13 mouse cellular contexts compared by ENCODE assay signal in the genomic region with DNA sequence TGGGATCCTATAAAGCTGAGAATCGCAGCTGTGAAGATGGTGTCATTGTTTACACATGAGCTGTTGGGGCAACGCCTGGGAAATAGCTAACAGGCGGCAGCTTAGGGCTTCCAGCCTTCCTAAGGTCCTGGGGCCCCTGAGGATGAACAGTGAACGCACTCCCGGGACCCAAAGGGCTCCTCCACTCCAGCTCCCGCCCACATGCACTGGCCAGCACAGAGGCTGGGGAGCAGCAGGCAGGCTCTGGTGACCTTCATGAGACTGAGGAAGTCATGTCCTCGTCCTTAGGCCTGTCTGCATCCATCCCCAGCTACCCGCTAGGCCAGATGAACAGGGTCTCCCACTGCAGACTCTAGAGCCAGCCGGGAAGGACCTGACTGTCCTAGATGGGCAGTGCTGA. TPM values are rescaled to one million over a fixed set of nuclear protein-coding genes. Genes with fewer than 3 reads are reported as not detected.
DNase-seq lines count a peak whose midpoint lies in the region; ATAC-seq and TF ChIP-seq lines count a peak whose summit lies in the region.
"Had no signal": no experiment of that assay in that cellular context is flagged by ENCODE, and none has a peak within 500 bp of the region (broad histone marks: within the 10 kb centered on the region; RNA-seq: fewer than 3 reads in every experiment).

No protein-coding gene starts in this region.

- intact Hi-C loops in left cerebral cortex, adult 2 months (cut with DNase I) = no loop called here
- intact Hi-C loops in left cerebral cortex, postnatal 25 days (cut with DNase I) = no loop called here

- H3K36me3 ChIP-seq in embryonic facial prominence, embryonic 11.5 days (replicated peaks; ENCODE audit: control insufficient read depth, insufficient read depth, low read depth, low read length) = no peaks in the 10 kb centered on the region
- peaks cover 22% of the 10 kb centered on the region for H3K36me3 ChIP-seq in embryonic facial prominence, embryonic 10.5 days (replicated peaks)
- 0 out of 2 replicates have a peak, but pooled peaks cover 3% of the 10 kb centered on the region for H3K36me3 ChIP-seq in forebrain, postnatal 0 days (ENCODE audit: insufficient read depth)
- peaks cover 11% of the 10 kb centered on the region; the same call in 1 of the 2 replicates for H3K36me3 ChIP-seq in midbrain, embryonic 14.5 days (ENCODE audit: control insufficient read depth, insufficient read depth, low read length)
- H3K36me3 ChIP-seq: kidney, embryonic 15.5 days; stomach, embryonic 15.5 days had no signal

- no peak for TF ChIP-seq CTCF in left cerebral cortex, adult 2 months (IDR thresholded peaks at IDR 0.05)
- no peak for TF ChIP-seq CTCF in forebrain, postnatal 0 days (IDR thresholded peaks at IDR 0.05; ENCODE audit: low read depth)

- H3K27me3 ChIP-seq in embryonic facial prominence, embryonic 11.5 days (ENCODE audit: control insufficient read depth, insufficient read depth, low read length) = peaks cover 39% of the 10 kb centered on the region
- peaks cover 98% of the 10 kb centered on the region for H3K27me3 ChIP-seq in embryonic facial prominence, embryonic 10.5 days (replicated peaks; ENCODE audit: low read depth, poor library complexity, severe bottlenecking)
- no peaks in the 10 kb centered on the region for H3K27me3 ChIP-seq in forebrain, postnatal 0 days (ENCODE audit: insufficient read depth, low read length)
- H3K27me3 ChIP-seq in midbrain, embryonic 14.5 days (ENCODE audit: control insufficient read depth, insufficient read depth, low read length) = peaks cover 73% of the 10 kb centered on the region

- H3K4me1 ChIP-seq in embryonic facial prominence, embryonic 11.5 days (ENCODE audit: control insufficient read depth, insufficient read depth, low read length) = no peaks in the 10 kb centered on the region
- peaks cover 11% of the 10 kb centered on the region for H3K4me1 ChIP-seq in embryonic facial prominence, embryonic 10.5 days
- no peaks in the 10 kb centered on the region for H3K4me1 ChIP-seq in forebrain, postnatal 0 days (ENCODE audit: insufficient read depth)
- 0 out of 2 replicates have a peak, but pooled peaks cover 5% of the 10 kb centered on the region for H3K4me1 ChIP-seq in midbrain, embryonic 14.5 days (ENCODE audit: control insufficient read depth, insufficient read depth, low read length)
- H3K4me1 ChIP-seq: stomach, embryonic 15.5 days had no signal

- H3K4me3 ChIP-seq in embryonic facial prominence, embryonic 11.5 days (ENCODE audit: low read depth, low read length) = no peak overlapping the region
- H3K4me3 ChIP-seq in embryonic facial prominence, embryonic 10.5 days = no peak overlapping the region
- H3K4me3 ChIP-seq in left cerebral cortex, adult 2 months = no peak overlapping the region
- no peak overlapping the region for H3K4me3 ChIP-seq in forebrain, postnatal 0 days (ENCODE audit: low read depth, low read length)
- no peak overlapping the region for H3K4me3 ChIP-seq in midbrain, embryonic 14.5 days (replicated peaks; ENCODE audit: low read depth, low read length)
- H3K4me3 ChIP-seq: kidney, embryonic 15.5 days; stomach, embryonic 15.5 days had no signal

- H3K27ac ChIP-seq in embryonic facial prominence, embryonic 11.5 days (replicated peaks; ENCODE audit: low read depth, low read length) = no peak overlapping the region
- no peak overlapping the region for H3K27ac ChIP-seq in embryonic facial prominence, embryonic 10.5 days (replicated peaks)
- peak overlapping the region; percentile 57 for H3K27ac ChIP-seq in left cerebral cortex, adult 2 months
- 0 out of 2 replicates have a peak overlapping the region, but pooled peaks have one; percentile 35 for H3K27ac ChIP-seq in forebrain, postnatal 0 days (ENCODE audit: low read depth, low read length)
- no peak overlapping the region for H3K27ac ChIP-seq in midbrain, embryonic 14.5 days (replicated peaks; ENCODE audit: low read depth, low read length)
- H3K27ac ChIP-seq: kidney, embryonic 15.5 days; stomach, embryonic 15.5 days had no signal

- peak; percentile 60; the same call in 1 of the 2 replicates for ATAC-seq in embryonic facial prominence, embryonic 11.5 days (replicated peaks; ENCODE audit: insufficient number of reproducible peaks, low FRiP score, low TSS enrichment, low read depth)
- ATAC-seq in forebrain, postnatal 0 days = no peak
- ATAC-seq in midbrain, embryonic 14.5 days (ENCODE audit: low FRiP score, low TSS enrichment) = peak; percentile 38

- H3K9me3 ChIP-seq in embryonic facial prominence, embryonic 11.5 days (replicated peaks; ENCODE audit: control insufficient read depth, low read length) = no peaks in the 10 kb centered on the region
- H3K9me3 ChIP-seq in embryonic facial prominence, embryonic 10.5 days = no peaks in the 10 kb centered on the region
- no peaks in the 10 kb centered on the region for H3K9me3 ChIP-seq in forebrain, postnatal 0 days (ENCODE audit: low read length)
- no peaks in the 10 kb centered on the region for H3K9me3 ChIP-seq in midbrain, embryonic 14.5 days (ENCODE audit: control insufficient read depth, low read length)
- H3K9me3 ChIP-seq: kidney, embryonic 15.5 days; stomach, embryonic 15.5 days had no signal

- 27% methylated on average over 9 of the region's 9 CpGs for WGBS in embryonic facial prominence, embryonic 11.5 days
- WGBS in embryonic facial prominence, embryonic 10.5 days = 25% methylated on average over 9 of the region's 9 CpGs
- WGBS in forebrain, postnatal 0 days = 41% methylated on average over 9 of the region's 9 CpGs
- WGBS in midbrain, embryonic 14.5 days = 18% methylated on average over 9 of the region's 9 CpGs

- no peak for DNase-seq in embryonic facial prominence, embryonic 11.5 days (ENCODE audit: low spot score)
- no peak for DNase-seq in embryonic facial prominence, embryonic 10.5 days (ENCODE audit: low spot score)
- DNase-seq in left cerebral cortex, adult 2 months (ENCODE audit: extremely low spot score in 1 of 2, low spot score in 2 of 2) = no peak
- DNase-seq in left cerebral cortex, postnatal 25 days (ENCODE audit: low spot score in 2 of 2) = no peak
- DNase-seq in forebrain, postnatal 0 days = peak; percentile 10
- DNase-seq in midbrain, embryonic 14.5 days = no peak
- DNase-seq in right cerebral cortex, adult 2 months (ENCODE audit: low spot score in 2 of 2) = no peak
- no peak for DNase-seq in adrenal gland, postnatal 14 days
- DNase-seq: cerebellum, adult 9-11 months; lung, postnatal 14 days; right cerebral cortex, postnatal 14 days had no signal

- no peak overlapping the region for H3K4me2 ChIP-seq in embryonic facial prominence, embryonic 11.5 days (ENCODE audit: low read depth, low read length)
- no peak overlapping the region for H3K4me2 ChIP-seq in forebrain, postnatal 0 days (ENCODE audit: low read depth)
- H3K4me2 ChIP-seq in midbrain, embryonic 14.5 days (ENCODE audit: low read length) = no peak overlapping the region
- H3K4me2 ChIP-seq: kidney, embryonic 15.5 days; stomach, embryonic 15.5 days had no signal

- no peak overlapping the region for H3K9ac ChIP-seq in embryonic facial prominence, embryonic 11.5 days (replicated peaks; ENCODE audit: low read length)
- H3K9ac ChIP-seq in forebrain, postnatal 0 days = no peak overlapping the region
- H3K9ac ChIP-seq in midbrain, embryonic 14.5 days (replicated peaks; ENCODE audit: low read length) = no peak overlapping the region
- H3K9ac ChIP-seq: kidney, embryonic 15.5 days; stomach, embryonic 15.5 days had no signal

RNA-seq across cellular contexts. Expression of gene Lhx2, which starts 27.9 kb away (rescaled TPM):
- polyA plus RNA-seq in embryonic facial prominence, embryonic 11.5 days (2014; fragmentation: Nextera tagmentation; extraction: Ambion mirVana) = 15.5 and 18.6 TPM in 2 replicates
- 17.9 and 19.6 TPM in 2 replicates for polyA plus RNA-seq in embryonic facial prominence, embryonic 10.5 days (2016; fragmentation: Nextera tagmentation; extraction: Ambion mirVana)
- total RNA-seq in left cerebral cortex, adult 2 months (2021) = 10 to 100 TPM; 83.9 to 88.2 TPM
- 10 to 100 TPM; 76.6 to 86.9 TPM for total RNA-seq in left cerebral cortex, postnatal 25 days (2021)
- total RNA-seq in forebrain, postnatal 0 days (2014; rRNA removed) = 82.8 and 87.6 TPM in 2 replicates
- polyA plus RNA-seq in forebrain, postnatal 0 days (2015; fragmentation: Nextera tagmentation; extraction: Ambion mirVana) = 43.5 and 45.9 TPM in 2 replicates
- 47.8 and 68.9 TPM in 2 replicates for polyA plus RNA-seq in midbrain, embryonic 14.5 days (2014; fragmentation: Nextera tagmentation; extraction: Ambion mirVana)
- total RNA-seq in adrenal gland, postnatal 14 days (2021) = 0.41 and 1.0 TPM in 2 replicates

Comparison
In these comparisons a context has a peak if more than half of its experiments do, and no peak if none do; other contexts are left out.
1. H3K27ac ChIP-seq: peak in left cerebral cortex, adult 2 months (single experiment) and forebrain, postnatal 0 days (single experiment); none in embryonic facial prominence, embryonic 11.5 days (single experiment), embryonic facial prominence, embryonic 10.5 days (single experiment) and midbrain, embryonic 14.5 days (single experiment).
2. RNA of gene Lhx2, which starts 27.9 kb away (total RNA-seq): 83.9 to 88.2 TPM in left cerebral cortex, adult 2 months, 76.6 to 86.9 TPM in left cerebral cortex, postnatal 25 days and 82.8 to 87.6 TPM in forebrain, postnatal 0 days; 0.41 to 1.0 TPM in adrenal gland, postnatal 14 days; every median in the first group is over 10 times any median in the second.